Mouse (Mus musculus): ENCODE data around the gene Srsf1.

Srsf1 gene

DNA sequence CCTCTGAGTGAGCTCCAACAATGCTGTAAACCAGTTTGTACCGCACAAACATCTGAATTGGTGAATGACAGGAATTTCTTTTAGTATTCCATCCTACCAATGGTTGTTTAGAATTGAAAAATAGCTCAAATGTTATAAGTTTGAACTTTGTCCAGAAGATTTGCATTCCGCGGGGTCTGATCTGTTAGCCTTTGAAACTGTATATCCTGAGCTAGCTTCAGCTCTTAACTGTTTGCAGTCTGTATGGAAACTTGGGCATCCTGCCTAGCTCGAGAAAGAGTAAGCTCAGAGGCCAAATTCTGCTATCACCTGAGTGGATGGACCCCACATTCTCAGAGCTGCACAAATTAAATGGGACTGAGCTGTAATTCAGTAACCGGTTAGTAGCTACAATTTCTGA, 23.9 kb downstream of the Srsf1 start:
- no peak for DNase-seq (ENCODE audit: low spot score in 2 of 2)

DNA sequence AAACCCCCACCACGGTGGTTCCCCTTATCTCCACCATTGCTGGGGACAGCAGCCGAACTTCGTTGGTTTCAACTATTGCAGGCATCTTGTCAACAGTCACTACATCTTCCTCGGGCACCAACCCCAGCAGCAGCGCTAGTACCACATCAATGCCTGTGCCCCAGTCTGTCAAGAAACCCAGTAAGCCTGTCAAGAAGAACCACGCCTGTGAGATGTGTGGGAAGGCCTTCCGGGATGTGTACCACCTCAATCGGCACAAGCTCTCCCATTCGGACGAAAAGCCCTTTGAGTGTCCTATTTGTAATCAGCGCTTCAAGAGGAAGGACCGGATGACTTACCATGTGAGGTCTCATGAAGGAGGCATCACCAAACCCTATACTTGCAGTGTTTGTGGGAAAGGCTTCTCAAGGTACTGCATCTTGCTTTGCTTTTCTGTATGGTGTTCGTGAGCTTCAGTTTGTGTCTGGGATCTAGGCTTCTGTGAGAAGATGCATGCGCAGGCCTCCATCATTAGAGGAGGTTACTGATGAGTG, 26.2 kb downstream of the Srsf1 start:
- DNase-seq (ENCODE audit: low spot score in 2 of 2) = no peak

DNA sequence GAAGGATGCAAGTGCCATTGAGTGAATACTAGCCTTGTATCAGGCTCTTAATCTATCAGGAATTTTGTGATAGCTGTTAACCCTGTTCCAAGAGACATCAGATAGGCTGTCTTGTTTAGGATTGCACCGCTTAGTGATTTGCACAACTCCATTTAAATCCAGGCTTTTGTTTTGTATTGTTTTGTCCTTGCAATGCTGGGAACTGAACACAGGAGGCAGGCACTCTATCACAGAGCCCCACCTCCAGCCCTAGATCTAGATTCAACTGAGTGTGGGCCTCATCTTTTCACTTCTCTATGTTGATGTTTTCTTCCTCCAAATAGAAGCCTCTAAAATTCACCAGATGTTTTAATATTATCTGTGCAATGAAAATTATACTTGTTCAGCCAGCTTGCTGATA, 28.5 kb downstream of the Srsf1 start:
- no peak for DNase-seq (ENCODE audit: low spot score in 2 of 2)

DNA sequence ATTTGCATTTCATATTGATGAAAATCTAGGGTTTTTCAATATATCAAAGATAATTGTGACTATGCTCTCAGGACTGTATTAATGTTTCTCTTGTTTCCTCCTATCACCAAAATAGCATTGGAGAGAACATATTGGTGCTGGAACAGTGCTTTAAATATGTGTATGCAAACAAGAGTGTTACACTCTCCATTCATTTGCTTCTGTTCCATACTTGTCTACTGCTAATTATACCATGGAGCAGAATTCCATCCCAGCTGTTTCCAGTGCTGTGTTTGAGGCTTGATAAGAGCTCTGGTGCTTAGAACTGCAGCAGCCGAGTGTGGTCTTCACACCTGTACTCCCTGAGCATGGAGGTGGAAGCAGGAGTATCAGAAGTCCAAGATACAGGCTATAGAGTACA, 29.2 kb downstream of the Srsf1 start:
- DNase-seq (ENCODE audit: low spot score in 2 of 2) = no peak

DNA sequence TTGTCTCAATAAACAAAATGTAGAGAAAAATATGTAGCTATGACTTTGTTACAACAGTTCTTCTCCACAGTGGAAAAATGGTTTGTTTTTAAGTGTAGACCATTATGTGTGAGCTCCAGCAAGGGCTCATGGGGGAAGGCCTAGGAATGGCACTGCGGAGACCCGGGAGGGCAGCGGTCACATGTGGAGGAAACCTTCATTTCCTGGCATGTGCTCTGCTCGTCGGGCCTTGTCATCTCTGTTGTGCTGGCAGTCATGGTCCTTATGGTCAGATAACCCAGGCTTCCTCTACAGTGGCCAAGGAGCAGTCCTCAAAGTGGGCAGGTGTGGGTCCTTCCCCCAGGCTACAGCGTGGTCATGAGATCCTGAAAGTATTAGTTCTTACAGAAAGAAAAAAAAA, 36.5 kb downstream of the Srsf1 start:
- no peak for DNase-seq (ENCODE audit: low spot score in 2 of 2)

DNA sequence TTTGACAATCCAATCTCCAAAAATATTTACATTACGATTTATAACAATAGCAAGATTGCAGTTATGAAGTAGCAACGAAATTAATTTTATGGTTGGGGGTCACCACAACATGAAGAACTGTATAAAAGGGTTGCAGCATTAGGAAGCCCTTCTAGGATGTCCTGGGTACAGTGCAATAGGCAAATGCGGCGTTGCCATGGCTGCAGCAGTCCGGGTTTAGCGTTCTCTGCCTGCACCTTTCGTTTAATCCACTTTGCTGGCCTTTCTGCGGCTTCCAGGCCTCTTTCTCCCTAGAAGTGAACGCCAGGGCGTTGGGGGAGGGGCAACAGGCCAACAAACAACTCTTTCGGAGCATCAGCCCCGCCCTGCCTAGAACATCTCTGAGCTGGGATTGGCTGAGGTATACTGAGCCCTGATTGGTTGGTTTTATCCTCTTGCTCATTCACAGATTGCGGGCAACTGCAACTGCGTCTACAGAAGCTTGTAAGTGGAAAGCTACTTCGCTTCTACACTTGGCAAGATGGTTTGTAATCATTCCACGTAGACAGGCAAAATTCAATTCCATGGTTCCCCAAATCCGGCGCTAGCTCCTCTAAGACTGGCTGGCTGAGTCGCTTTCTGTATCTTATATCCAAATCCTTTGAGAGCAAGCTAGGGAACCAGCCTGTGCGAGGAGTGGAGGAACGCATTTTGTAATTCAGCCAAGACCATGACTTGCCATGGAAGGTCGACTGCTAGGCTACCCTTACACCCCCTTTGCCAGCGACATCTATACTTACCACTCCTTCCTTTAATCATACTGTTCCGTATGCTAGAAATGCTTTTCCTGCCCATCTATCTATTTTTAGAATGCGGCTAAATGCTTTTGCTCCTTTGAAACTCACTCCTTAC, 39.8 kb downstream of the Srsf1 start:
- peak; percentile 82 to 91 for DNase-seq (ENCODE audit: low spot score in 2 of 2)

DNA sequence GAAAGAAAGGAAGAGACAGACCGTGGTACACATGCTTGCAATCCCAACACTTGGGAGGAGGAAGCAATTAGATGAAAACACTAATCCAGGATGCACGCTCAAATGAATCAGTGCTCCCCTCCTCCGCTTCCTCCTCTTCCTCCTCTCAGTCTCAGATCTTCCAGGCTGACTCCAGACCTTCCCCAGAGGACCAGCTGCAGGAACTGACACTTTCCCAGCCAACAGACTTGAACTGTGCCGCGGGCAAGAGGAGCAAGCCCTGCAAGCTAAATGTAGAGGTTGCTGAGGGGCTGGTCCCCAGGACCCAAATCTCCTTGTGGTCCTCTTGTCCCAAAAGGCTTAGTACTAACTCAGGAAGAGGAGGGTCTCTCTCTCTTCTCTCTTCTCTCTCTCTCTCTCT, 42.0 kb downstream of the Srsf1 start:
- DNase-seq (ENCODE audit: low spot score in 2 of 2) = no peak

DNA sequence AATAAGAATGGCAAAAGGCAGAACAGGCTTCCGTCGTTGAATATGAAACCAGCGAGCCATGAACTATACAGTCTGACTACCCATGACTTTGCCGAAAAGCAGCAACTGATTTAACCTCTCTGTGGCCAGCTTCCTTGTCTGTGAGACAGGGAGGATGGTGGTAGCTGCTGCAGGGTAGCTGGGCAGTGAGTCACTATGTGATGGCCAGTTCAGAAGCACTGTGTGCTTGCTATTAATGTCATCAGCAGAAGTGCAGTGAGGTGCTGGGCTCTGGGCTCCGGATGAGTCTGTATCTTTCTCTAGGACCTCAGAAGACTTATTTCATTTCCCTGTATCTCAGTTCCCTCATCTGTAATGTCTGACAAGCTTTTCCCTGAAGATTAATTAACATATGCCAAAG, 43.1 kb downstream of the Srsf1 start:
- DNase-seq (ENCODE audit: low spot score in 2 of 2) = no peak

DNA sequence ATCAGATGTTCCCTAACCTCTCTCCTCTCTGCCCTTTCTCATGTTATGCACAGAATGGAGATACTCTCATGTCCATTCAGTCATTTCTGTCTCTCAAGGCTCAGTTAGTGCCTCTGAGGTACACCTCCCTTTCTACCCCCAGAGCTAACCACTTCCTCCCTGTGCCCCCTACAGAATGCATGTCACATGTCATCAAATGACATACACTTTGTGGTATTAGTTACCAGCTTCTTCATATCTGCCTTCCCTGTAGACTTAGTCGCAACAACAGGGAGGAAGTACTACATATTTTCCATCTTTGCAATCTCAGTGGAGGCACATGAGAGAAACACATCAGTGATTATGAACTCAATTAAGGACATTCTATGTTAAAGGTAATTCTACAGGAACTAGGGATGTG, 44.8 kb downstream of the Srsf1 start:
- DNase-seq (ENCODE audit: low spot score in 2 of 2) = no peak

DNA sequence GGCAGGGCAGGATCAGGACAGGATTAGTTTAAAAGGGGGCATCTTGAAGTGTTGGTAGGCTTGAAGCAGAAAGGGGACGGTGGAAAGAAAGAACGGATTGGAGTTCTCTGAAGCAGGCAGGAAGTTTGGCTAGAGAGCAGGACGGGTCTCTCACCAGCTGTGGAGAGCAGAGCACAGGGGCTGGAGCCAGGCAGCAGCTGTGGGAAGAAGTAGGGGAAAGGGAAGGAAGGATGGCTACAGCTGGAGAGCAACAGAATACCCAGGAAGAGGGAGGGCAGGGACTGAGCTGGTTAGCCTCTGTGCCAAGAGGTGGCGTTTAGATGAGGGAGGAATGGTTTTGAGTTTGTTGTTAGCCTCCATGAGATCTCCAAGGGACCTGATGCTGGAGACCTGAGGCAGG, 50.0 kb downstream of the Srsf1 start:
- no peak for DNase-seq (ENCODE audit: low spot score in 2 of 2)

DNA sequence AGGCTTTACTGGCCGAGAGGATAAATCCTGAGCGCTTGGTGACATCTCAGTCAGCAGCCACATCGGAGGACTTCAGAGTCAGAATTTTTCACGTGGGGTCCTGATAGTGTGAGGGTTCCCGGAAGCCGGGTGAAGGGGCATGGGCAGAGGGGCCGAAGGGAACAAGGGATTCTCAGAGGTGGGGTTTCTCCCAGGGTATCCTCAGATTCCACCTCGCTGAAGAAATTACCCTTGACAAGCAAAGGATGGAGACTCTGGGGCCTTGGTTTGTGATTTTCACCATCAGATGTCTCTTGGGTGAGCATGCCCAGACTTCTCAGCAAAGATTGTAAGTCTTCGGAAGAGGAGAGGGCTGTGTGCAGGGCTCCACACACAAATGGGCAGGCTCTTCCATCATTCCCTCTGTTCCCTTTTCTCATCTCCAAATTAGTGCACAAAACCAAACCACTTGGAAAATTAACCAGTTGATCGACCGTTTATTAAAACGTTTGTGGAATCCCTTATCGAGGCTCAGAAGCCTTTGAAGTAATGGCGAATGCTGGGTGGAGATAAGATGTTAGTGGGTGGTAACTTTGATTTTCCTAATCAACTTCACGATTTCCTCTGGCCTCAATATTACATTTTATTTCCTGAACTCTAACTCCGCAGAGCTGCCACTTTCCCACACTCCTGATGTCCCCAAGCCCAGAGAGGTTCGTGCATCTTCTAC, 51.0 kb downstream of the Srsf1 start, which contains the start of gene Cuedc1:
TSS of gene Cuedc1 (plus strand) at position 38 of the 709 bp plus-strand sequence.
- DNase-seq (ENCODE audit: low spot score in 2 of 2) = no peak

DNA sequence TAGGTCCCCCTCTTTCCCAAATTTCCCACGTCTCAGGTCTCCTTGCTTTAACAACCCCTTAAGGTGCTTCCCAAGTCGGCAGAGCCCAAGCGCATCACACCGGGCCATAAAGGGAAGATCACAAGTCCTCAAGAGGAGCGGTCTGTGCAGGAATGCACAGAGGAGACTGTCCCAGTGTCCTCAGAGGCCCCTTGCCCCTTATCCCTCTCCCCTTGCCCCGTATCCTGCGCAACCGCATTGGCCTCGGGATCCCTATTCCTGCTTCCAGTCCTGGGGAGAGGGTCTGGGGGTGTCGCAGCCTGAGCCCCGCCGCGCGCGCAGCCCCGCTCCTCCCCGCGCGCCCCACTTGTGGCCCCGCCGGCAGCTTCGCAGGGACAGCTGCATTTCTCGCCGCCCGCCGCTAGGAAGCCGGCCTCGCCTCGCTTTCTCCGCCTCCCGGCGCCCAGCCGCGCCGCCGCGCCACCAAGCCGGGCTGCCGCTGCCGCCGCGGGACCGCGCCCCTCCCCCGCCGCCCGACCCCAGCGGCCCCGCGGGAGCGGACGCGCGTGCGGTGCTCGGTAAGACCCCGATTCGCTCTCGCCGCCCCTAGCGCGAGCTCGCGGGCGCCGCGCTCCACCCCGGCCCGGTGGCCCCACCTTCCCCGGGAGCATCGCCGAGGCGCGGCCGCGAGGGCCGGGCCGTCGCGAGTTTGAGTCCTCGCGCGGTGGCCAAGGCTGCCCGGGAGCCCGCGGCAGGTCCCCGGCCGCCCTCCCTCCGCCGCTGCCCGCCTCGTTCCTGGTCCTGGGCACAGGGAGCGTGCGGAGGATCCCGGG, 51.8 kb downstream of the Srsf1 start:
- peak; percentile 74 to 77 for DNase-seq (ENCODE audit: low spot score in 2 of 2)

DNA sequence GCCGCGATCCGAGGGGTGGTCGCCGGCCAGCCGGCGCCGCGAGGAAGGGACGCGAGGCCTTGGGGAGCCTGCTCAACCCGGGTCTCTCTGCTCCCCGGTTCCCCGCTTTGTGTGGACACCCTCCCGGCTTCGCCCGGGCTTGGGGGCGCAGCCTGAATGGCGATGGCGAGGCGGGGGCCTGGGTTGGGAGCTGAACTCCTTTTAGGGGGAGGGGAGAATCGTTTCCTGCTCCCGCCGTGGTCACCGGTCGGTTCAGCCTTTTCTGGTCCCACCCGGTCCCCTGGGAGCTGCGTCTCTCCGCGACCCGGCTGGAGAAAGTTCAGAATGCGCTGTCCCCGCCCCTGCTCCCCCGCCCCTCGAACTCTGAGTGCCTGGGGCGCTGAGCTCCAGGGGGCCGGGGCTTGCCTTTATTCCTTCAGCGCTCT, 52.4 kb downstream of the Srsf1 start:
- peak; percentile 50 to 71 for DNase-seq (ENCODE audit: low spot score in 2 of 2)

DNA sequence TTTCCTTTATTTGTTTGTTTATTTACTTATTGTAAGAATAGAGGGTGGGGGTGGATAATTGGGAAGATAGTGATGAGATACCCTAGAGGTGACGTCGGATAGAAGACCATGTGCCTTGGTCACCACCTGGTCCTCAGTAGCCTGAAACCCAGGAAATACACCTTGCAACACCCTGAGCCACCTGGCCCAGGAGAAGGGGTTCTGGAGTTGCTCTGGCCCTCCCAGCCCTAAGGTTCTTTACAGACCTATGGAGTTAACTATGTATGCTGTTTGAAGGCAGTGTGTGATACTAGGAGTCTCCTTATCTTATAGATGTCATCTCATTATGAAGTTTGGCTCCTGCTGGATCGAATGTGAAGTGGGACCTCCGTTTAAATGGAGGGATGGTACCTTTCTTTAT, 53.0 kb downstream of the Srsf1 start:
- DNase-seq (ENCODE audit: low spot score in 2 of 2) = no peak
